Mouse (Mus musculus) intestine, embryonic 16.5 days (tissue): ENCODE results near the gene Uri1. TPM values are rescaled to one million over a fixed set of nuclear protein-coding genes. Genes with fewer than 3 reads are reported as not detected.

ENCODE experiments used
- ATAC-seq: fragments of 200-750 bp; cut with Nextera tagmentation; 2 replicates; pipeline ENCODE4 v1.8.0; 2017; ENCODE audit warnings: moderate TSS enrichment, moderate library complexity
- H3K27ac ChIP-seq: fragments of 300-500 bp; sonication (generic); 2 replicates; pipeline ENCODE4 v1.5.1; 2014; ENCODE audit warnings: mild to moderate bottlenecking, low read length
- H3K27me3 ChIP-seq: fragments of 300-500 bp; sonication (generic); replicated peaks from 2 replicates; pipeline ENCODE4 v1.6.1; 2014; ENCODE audit warnings: low read length, control low read depth, mixed read lengths; ENCODE audit not compliant: control insufficient read depth, insufficient read depth
- H3K36me3 ChIP-seq: fragments of 300-500 bp; sonication (generic); 2 replicates; pipeline ENCODE4 v1.6.1; 2014; ENCODE audit warnings: low read length, control low read depth; ENCODE audit not compliant: control insufficient read depth, insufficient read depth
- H3K4me1 ChIP-seq: fragments of 300-500 bp; sonication (generic); 2 replicates; pipeline ENCODE4 v1.6.1; 2014; ENCODE audit warnings: low read length, control low read depth, mixed read lengths; ENCODE audit not compliant: control insufficient read depth, insufficient read depth
- H3K4me2 ChIP-seq: fragments of 300-500 bp; sonication (generic); 2 replicates; pipeline ENCODE4 v1.6.1; 2014; ENCODE audit warnings: low read depth, low read length, control low read depth
- H3K4me3 ChIP-seq: fragments of 300-500 bp; sonication (generic); 2 replicates; pipeline ENCODE4 v1.5.1; 2014; ENCODE audit warnings: mild to moderate bottlenecking, low read length
- H3K9ac ChIP-seq: fragments of 300-500 bp; sonication (generic); 2 replicates; pipeline ENCODE4 v1.6.1; 2014; ENCODE audit warnings: low read depth, low read length
- H3K9me3 ChIP-seq: fragments of 300-500 bp; sonication (generic); 2 replicates; pipeline ENCODE4 v1.6.1; 2016; ENCODE audit warnings: low read length, control low read depth; ENCODE audit not compliant: control insufficient read depth
- WGBS: fragments of 180-500 bp; shearing (Covaris S2); extraction: QIAGEN DNeasy Blood & Tissue Kit; methylation state at CpG from one replicate; pipeline ENCODE4 v1.1.7; 2014; 5-methylcytosine and 5-hydroxymethylcytosine counted together
- polyA plus RNA-seq: library from polyadenylated mRNA; unstranded; fragments of >200 nt; fragmentation: Nextera tagmentation; extraction: Ambion mirVana; gene quantifications from 2 replicates; pipeline ENCODE4 v1.2.1, GENCODE M21; 2015

Uri1 gene
- polyA plus RNA-seq, 1 experiment from 2014 or later: 29.6 TPM

DNA sequence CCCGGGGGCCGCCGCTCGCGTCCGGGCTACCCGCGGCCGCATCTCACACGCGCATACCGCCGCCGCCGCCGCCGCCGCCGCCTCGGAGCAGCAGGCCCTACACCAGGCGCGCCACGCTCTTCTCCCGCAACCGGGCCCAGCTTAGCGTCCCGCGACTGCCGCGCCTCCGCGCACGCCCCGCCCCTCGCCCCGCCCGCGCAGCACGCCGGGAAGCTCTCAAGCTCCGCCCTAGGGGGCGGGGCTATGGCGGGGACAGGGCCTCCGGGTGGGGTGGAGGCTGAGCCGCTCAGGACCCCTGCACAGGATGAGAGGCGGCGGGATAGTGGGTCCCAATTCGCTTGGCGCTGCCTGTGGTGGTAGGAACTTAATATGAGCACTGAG is 4.0 kb downstream of the Uri1 start:
- peak overlapping the region; percentile 62 for H3K4me2 ChIP-seq
- H3K4me1 ChIP-seq: peaks cover 3% of the 10 kb centered on the region; the same call in 1 of the 2 replicates
- peak overlapping the region; percentile 94 for H3K9ac ChIP-seq
- peak overlapping the region; percentile 95 for H3K27ac ChIP-seq
- H3K9me3 ChIP-seq: no peaks in the 10 kb centered on the region
- under 1% methylated on average over 44 of the region's 49 CpGs for WGBS
- H3K36me3 ChIP-seq: no peaks in the 10 kb centered on the region
- H3K4me3 ChIP-seq: peak overlapping the region; percentile 95
- peak; percentile 91 for ATAC-seq
- H3K27me3 ChIP-seq: no peaks in the 10 kb centered on the region

DNA sequence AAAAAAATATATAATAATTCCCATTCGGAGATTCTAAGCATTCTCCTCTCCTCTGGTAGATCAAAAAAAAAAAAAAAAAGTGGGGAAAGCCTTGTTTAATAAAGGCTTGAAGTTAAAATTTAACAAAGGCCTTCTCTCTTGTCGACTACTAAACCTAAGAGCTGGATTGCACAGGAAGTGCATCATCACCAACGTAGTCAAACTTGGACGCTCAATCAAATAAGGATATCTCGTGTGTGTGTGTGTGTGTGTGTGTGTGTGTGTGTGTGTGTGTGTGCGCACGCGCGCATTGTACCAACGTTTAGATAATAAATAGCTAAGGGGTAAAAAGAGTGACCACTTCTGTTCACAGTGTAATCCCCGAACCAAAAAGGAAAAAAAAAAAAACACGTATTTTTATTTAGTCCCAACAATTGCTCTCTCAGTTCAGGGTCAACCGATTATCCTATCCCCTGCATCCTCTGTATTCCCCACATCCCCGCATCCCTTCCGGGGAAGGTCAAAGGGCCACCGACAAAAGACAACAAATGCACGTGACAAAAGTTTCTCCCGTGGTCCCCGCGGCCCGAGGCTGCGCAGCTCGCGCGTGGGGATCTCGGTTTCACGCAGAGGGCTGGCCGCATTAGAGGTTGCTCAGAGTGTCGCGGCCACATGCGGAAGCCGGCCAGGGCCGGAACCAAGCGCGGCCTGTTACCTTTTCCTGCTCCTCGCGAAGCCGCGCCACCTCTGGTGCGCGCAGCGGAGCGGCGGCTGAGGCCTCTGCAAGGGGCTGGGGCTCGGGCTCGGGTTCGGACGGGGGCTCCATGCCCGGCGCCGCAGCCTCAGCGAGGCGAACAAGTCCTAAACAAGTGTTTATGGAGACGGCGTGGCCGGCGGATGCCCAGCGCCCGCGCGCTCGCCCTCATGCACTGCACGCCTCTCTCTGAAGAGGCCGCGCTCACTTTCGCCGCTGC is 4.7 kb downstream of the Uri1 start:
- WGBS: under 1% methylated on average over 66 of the region's 67 CpGs
- peak; percentile 86 for ATAC-seq
- Histone ChIP-seq H3K4me2 (peak overlapping the region; percentile 62), H3K4me3 (peak overlapping the region; percentile 95), H3K27ac (peak overlapping the region; percentile 95), H3K9ac (peak overlapping the region; percentile 94), H3K4me1 (peaks cover 2% of the 10 kb centered on the region; the same call in 1 of the 2 replicates), H3K27me3 (no peaks in the 10 kb centered on the region), H3K9me3 (no peaks in the 10 kb centered on the region), H3K36me3 (no peaks in the 10 kb centered on the region)

- Histone ChIP-seq H3K4me2 (no peak overlapping the region), H3K27me3 (no peaks in the 10 kb centered on the region), H3K27ac (no peak overlapping the region), H3K9ac (no peak overlapping the region), H3K9me3 (no peaks in the 10 kb centered on the region), H3K36me3 (no peaks in the 10 kb centered on the region), H3K4me3 (no peak overlapping the region), H3K4me1 (peaks cover 2% of the 10 kb centered on the region; the same call in 1 of the 2 replicates)
- 63% methylated on average over 5 of the region's 5 CpGs for WGBS
- ATAC-seq: no peak
Measured at GRCm38 (mm10) chr7:38015356-38015755, 8.0 kb downstream of the Uri1 start.

- H3K9me3 ChIP-seq: no peaks in the 10 kb centered on the region
- H3K4me1 ChIP-seq: peaks cover 5% of the 10 kb centered on the region; the same call in 1 of the 2 replicates
- H3K36me3 ChIP-seq: no peaks in the 10 kb centered on the region
- H3K9ac ChIP-seq: no peak overlapping the region
- H3K27ac ChIP-seq: no peak overlapping the region
- no peak overlapping the region for H3K4me3 ChIP-seq
- no peaks in the 10 kb centered on the region for H3K27me3 ChIP-seq
- ATAC-seq: no peak
- 48% methylated on average over 3 of the region's 3 CpGs for WGBS
- H3K4me2 ChIP-seq: no peak overlapping the region
Measured at GRCm38 (mm10) chr7:38013946-38014345, 9.4 kb downstream of the Uri1 start.

- no peak overlapping the region for H3K4me2 ChIP-seq
- no peak overlapping the region for H3K9ac ChIP-seq
- H3K4me3 ChIP-seq: no peak overlapping the region
- no peak overlapping the region for H3K27ac ChIP-seq
- 97% methylated on average over 4 of the region's 4 CpGs for WGBS
- no peak for ATAC-seq
- H3K27me3 ChIP-seq: no peaks in the 10 kb centered on the region
- H3K9me3 ChIP-seq: no peaks in the 10 kb centered on the region
- no peaks in the 10 kb centered on the region for H3K36me3 ChIP-seq
- H3K4me1 ChIP-seq: peaks cover 5% of the 10 kb centered on the region; the same call in 1 of the 2 replicates
Measured at GRCm38 (mm10) chr7:38012811-38013210, 10.5 kb downstream of the Uri1 start.

DNA sequence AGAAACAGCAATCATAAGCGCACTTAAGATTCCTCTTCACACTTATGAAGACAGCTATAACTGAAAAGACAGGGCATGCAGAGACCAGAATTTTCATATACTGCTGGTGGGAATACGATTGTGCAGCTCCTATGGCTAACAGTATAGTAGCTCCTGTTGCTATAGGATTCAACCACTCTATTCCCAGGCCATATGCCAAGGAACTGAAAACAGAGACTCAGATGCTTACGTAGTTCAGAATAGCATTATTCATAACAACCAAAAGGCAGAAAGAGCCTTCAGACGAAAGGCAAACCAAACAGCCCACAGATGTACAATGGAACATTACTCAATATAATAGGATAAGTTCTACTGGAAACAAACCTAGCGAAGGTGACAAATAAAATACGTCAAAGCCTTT is 15.0 kb downstream of the Uri1 start:
- 75% methylated on average over 6 of the region's 6 CpGs for WGBS
- Histone ChIP-seq H3K27me3 (no peaks in the 10 kb centered on the region), H3K9ac (no peak overlapping the region), H3K4me1 (peaks cover 3% of the 10 kb centered on the region; the same call in 1 of the 2 replicates), H3K27ac (no peak overlapping the region), H3K9me3 (no peaks in the 10 kb centered on the region), H3K4me2 (no peak overlapping the region), H3K36me3 (no peaks in the 10 kb centered on the region), H3K4me3 (no peak overlapping the region)
- no peak for ATAC-seq

DNA sequence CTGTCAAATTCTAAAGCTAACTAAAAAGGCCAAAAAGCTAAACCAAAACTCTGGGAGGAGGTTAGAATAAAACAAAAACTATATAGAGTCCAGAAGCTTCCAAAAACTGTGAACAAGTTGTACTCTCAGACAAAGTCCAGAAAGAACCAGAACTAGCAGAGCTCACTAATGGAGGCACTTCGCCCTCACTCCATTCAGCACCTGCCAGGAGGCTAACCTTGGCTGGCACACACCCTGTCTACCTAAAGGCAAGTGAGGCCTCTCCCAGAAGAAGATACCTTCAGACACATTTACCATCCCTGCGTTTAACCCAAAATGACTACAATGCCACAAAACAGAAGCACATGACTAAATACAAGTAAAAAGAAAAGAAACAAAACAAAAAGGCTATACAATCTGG is 20.9 kb downstream of the Uri1 start:
- Histone ChIP-seq H3K27ac (no peak overlapping the region), H3K4me3 (no peak overlapping the region), H3K4me2 (no peak overlapping the region), H3K9me3 (no peaks in the 10 kb centered on the region), H3K27me3 (no peaks in the 10 kb centered on the region), H3K36me3 (no peaks in the 10 kb centered on the region), H3K9ac (no peak overlapping the region), H3K4me1 (no peaks in the 10 kb centered on the region; the same call in 1 of the 2 replicates)
- ATAC-seq: no peak
- 80% methylated on average over 2 of the region's 2 CpGs for WGBS

- Histone ChIP-seq H3K9me3 (no peaks in the 10 kb centered on the region), H3K4me3 (no peak overlapping the region), H3K4me2 (no peak overlapping the region), H3K36me3 (no peaks in the 10 kb centered on the region), H3K4me1 (no peaks in the 10 kb centered on the region; the same call in 1 of the 2 replicates), H3K9ac (no peak overlapping the region), H3K27me3 (no peaks in the 10 kb centered on the region), H3K27ac (no peak overlapping the region)
- 43% methylated on average over 2 of the region's 2 CpGs for WGBS
- ATAC-seq: no peak
Measured at GRCm38 (mm10) chr7:37999691-38000090, 23.7 kb downstream of the Uri1 start.

DNA sequence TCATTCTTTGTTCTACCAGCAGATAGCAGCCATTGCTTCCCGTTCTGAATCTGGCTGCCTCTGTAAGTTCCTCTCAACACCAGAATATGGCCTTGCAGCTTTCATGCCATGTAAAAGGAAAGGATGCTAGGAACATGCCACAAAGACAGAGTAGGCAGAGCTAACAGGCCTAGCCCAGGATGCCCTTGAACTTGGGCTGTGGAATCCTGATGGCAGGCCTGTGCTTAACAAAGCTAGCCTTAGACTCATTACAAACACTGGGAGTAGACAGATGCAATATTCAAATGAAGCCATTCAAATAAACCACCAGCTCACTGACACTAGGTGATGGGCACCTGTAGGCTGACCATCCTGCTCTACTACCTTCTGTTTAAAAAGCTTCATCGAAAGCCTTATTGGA is 30.5 kb downstream of the Uri1 start:
- ATAC-seq: no peak

More for the DNA sequence above, 30.5 kb downstream of the Uri1 start:
- H3K27me3 ChIP-seq: no peaks in the 10 kb centered on the region
- no peak overlapping the region for H3K4me2 ChIP-seq
- no peak overlapping the region for H3K9ac ChIP-seq
- no peaks in the 10 kb centered on the region for H3K4me1 ChIP-seq
- H3K9me3 ChIP-seq: no peaks in the 10 kb centered on the region
- no peak overlapping the region for H3K27ac ChIP-seq
- H3K36me3 ChIP-seq: no peaks in the 10 kb centered on the region
- 93% methylated on average over 2 of the region's 2 CpGs for WGBS
- H3K4me3 ChIP-seq: no peak overlapping the region
